Mouse (Mus musculus): ENCODE measurements around the gene Slc25a41.
"Not testable (repeated sequence)": the region's sequence is repeated elsewhere in the genome, so short reads cannot be mapped to it uniquely, and the experiment has no call there.

Slc25a41 gene

DNA sequence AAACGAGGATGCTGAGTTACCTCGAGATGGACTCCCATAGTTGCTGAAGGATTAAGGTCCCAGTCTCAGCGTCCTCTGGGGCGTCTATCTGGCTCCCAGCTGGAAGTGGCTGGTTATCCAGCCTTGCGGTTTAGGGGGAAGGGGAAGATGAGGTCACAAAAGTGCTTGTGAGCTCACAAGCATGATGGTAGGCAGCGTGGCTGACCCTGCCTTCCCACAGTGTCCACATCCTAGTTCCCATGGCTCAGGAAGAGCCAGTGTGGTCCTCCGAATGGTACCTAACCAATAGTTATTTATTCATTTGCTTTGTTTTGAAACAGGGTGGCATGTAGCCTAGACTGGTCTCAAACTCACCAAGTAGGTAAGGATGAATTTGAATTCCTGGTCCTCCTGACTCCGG, at the start of gene Slc25a41:
TSS of gene Slc25a41 (minus strand) at position 101 of the 400 bp plus-strand sequence.
- DNase-seq (ENCODE audit: low spot score), result no peak

DNA sequence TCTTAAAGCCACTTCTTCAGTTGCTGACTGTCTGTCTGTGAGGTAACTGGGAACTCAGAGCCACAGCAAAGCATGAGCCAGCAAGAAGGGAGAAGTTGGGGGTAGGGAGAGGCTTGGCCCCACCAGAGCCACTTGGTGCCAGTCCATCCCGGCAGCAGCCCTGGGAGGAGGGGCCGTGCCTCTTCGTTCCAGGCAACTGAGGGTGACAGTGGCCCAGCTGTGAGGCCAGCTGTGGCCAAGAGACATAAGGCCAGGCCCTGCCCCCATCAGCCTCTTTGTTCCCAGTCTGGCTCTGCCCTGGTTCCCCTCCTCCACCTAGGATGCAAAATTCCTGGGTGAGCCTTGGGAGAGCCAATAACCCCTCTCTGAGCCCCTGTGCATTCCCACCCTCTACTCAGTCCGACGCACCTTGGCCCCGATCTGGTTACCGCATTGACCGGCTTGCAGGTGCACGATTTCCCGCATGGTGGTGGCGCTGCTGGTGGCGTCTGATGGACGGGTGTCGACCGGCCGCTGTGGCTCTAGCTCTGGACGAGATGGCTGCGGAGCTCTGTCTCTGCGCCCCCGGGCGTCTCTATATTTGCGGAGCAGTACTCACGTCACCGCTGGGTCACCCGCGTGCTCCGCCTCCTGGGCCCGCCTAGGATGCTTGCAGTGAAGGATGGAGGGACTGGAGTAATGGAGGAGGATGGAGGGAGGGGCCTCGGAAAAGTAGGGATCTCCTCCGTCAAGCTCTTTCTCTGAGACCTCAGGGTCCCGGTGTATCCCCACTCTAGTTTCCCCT, 45.8 kb upstream of the Slc25a41 start, which contains the start of gene Tubb4a:
TSS of gene Tubb4a (minus strand) at position 734 of the 784 bp plus-strand sequence.
- peak; percentile 77 for DNase-seq (ENCODE audit: low spot score)

DNA sequence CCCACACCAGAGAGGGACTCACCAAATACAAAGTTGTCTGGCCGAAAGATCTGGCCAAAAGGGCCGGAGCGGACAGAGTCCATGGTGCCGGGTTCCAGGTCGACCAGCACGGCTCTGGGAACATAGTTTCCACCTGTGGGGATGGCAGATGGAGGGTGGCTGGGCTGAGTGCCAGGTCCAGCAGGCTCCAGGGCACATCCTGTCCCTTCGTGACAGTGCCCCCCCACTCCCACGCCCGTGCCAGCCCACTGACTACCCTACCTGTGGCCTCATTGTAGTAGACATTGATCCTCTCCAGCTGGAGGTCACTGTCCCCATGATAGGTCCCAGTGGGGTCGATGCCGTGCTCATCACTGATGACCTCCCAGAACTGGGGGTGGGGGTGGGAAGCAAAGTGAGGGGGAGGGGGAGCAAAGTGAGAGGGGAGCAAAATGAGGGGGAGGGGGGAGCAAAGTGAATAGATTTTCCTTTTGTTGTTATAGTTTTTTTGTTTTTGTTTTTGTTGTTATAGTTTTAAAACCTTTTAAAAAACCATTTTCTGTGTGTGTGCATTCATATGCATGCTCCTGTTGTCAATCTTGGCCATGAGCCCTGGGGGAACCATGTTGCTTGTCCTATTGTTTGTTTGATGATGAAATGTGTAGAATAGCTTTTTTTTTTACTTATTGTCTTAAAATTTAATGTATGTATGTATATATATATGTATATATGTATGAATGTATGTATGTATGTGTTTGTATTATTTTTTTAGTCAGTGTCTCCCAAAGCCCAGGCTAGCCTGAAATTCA, 44.7 kb upstream of the Slc25a41 start:
- no peak for DNase-seq (ENCODE audit: low spot score)

GRCm38 (mm10) chr17:57082481-57082880, 41.0 kb upstream of the Slc25a41 start:
- no peak for DNase-seq (ENCODE audit: low spot score)

- no peak for DNase-seq (ENCODE audit: low spot score)
These were observed 39.9 kb upstream of the Slc25a41 start for GRCm38 (mm10) chr17:57081234-57081842.

DNA sequence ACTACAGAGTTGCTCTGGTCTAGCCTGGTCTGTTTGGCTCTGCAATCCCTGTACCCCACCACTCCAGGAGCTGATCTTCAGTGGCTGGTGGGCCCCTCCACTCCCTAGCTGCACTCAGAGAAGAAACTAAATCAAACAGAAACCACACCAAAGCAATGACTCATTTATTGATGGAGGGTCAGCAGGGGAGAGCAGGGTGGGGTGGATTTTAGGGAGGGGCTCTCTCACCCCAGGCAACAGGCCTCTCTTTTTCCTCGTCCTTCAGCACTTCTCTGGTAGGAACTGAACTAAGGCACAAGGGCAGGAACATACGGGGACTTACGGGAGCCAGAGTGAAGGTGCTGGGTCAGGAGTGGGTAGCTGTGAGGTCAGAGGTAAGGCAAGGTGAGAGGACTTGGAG, 38.5 kb upstream of the Slc25a41 start:
- no peak for DNase-seq (ENCODE audit: low spot score)

DNA sequence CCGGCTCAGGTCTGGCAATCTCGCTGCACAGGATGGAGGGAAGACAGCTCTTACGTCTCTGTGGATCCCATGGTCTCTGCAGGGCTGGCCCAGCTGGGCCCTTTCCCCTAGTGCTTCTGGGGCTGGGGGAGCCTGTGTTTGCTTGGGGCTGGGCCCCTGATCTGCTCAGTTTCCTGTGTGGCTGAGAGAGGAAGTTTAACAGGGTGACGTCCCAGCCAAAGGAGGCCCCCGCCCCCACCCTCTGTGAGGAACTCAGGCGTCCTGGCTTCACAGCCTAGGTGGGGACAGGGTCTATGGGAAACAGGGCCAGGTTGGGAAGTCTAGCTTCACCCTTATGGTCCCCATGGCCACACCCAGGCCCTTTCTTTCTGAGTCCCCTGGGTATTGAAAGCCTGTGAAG, 36.9 kb upstream of the Slc25a41 start, which contains the start of gene Dennd1c:
TSS of gene Dennd1c (minus strand) at position 179 of the 400 bp plus-strand sequence.
- DNase-seq (ENCODE audit: low spot score), result no peak

GRCm38 (mm10) chr17:57076916-57077315, 35.5 kb upstream of the Slc25a41 start:
- DNase-seq (ENCODE audit: low spot score), result no peak

- no peak for DNase-seq (ENCODE audit: low spot score)
These were observed 29.2 kb upstream of the Slc25a41 start for GRCm38 (mm10) chr17:57070699-57071098.

GRCm38 (mm10) chr17:57070272-57070671, 28.8 kb upstream of the Slc25a41 start:
- no peak for DNase-seq (ENCODE audit: low spot score)

GRCm38 (mm10) chr17:57066908-57067307, 25.5 kb upstream of the Slc25a41 start:
- no peak for DNase-seq (ENCODE audit: low spot score)

- no peak for DNase-seq (ENCODE audit: low spot score)
These were observed 21.6 kb upstream of the Slc25a41 start for GRCm38 (mm10) chr17:57063031-57063430.

DNA sequence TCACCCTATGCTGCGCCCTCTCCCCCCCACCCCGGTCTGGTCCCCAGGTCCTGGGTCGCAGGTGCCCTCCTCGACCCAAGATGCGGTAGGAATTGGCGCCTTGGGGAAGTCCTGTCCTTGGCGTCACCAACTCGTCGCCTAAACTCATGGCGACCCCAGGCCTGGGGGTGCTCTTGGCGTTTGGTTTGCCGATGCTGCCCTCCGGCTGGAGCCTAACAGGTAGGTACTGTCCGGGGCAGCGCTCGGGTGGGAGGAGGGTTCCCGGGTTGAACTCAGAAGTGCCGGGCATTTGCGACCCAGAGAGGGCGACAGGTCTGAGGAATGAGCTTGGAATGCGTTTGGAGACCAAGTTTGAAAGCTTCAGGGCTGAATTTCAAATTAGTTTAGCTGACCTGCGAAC, 21.1 kb upstream of the Slc25a41 start:
- no peak for DNase-seq (ENCODE audit: low spot score)

DNA sequence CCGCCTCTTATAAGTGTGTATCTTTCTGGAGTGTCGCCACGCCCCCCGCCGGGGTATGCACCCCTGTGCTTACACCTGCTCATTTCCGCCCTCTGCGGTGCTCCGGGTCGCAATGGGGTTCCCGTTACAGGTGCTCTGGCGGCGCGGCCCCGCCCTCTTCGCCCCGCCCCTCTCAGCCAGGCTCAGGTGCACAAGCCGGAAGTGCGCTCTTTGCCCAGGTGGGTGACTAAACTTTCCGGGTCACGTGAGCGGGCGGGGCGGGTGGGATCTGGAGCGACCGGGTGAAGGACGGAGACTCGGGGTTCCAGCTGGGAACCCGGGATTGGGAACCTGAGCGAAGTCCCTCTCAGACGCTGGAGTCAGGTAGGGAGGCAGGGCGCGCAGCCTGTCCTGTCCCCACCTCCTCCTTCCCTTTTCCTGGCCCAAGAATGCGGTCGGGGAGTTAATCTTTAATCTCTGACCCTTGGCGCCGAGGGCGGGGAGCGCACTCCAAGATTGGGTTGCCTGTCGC, 20.6 kb upstream of the Slc25a41 start:
- no peak for DNase-seq (ENCODE audit: low spot score)

GRCm38 (mm10) chr17:57061069-57061468, 19.6 kb upstream of the Slc25a41 start:
- no peak for DNase-seq (ENCODE audit: low spot score)

DNA sequence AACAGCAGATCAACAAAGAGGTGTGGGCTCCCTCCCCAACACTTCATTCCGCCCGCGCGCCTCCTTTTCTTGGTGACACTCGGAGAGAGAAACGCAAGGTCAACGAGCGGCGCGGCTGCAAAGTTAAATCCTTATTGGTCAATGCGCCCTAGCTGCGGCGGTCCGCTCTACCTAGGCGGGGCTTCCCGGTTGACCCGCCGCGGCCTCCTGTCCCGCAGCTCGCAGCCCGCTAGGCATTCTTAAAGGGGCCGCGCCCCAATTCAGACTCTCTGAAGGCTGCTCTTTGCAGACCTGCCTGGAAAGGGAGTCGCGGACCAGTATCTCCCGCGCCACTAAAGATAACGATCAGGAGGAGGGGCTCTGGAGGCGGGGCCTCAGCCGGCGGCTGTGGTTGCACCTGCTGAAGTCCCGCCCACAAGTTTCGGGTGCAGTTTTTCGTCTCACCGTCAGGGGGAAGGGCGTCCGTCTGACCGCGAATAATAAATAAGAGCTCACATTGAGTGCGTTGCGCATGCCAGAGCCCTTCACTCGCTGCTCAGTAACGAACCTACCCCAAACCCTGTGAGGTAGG, 18.9 kb upstream of the Slc25a41 start:
- peak; percentile 95 for DNase-seq (ENCODE audit: low spot score)

DNA sequence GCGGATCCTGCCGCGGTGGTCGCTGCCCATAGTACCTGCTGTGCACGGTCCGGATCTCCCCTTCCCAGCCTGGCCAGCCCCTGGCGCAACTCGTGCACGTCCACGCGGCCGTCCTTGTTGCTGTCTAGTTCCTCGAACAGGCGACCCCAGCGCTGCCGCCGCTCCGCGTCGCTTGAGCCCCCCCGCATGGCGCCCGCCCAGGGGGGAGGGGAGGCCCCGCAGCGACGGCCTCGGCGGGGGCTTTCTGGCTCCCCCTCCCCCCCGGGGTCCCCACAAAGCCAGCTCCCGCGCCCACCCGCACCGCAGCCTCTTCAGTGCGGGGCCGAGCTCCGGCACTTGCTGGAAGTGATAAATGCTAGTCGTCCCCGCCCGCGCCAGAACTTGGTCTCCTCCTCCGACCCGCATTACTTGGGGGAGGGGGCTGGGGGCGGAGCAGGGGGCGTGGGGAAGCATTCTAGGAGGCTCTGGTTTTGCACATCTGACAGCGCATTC, 18.1 kb upstream of the Slc25a41 start, which contains the start of gene Slc25a23:
TSS of gene Slc25a23 (minus strand) at position 378 of the 492 bp plus-strand sequence.
- DNase-seq (ENCODE audit: low spot score), result peak; percentile 57

DNA sequence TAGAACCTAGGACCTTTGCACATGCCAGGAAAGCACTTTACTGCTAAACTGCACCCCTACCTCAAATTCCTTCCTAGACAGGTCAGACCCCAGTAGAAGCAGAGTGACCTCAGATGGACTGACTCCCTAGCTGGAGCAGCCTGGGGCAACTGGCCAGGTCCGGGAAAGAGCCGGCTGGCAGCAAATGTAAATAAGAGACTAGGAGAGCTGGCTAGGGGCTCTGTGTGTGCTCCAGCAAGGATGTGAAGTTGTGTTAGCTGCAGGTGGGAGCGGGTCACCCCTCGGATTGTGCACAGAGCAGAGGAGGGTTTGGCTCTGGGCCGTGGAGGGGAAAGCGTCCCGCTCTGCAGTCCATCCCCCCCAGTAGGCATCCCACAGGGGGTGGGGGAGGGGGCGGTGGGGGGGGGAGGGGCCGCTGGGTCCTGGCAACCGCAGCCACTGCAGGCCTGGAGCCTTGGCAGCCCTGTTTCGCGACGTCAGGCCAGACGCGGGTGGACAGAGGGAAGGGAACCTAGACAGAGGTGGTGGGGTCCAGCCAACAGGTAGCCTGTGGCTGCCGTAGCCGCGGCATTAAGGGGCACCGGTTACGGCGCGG, 17.5 kb upstream of the Slc25a41 start, which contains the start of gene Crb3:
TSS of gene Crb3 (plus strand) at position 215 of the 595 bp plus-strand sequence.
- DNase-seq (ENCODE audit: low spot score), result no peak

GRCm38 (mm10) chr17:57056246-57056645, 14.8 kb upstream of the Slc25a41 start:
- DNase-seq (ENCODE audit: low spot score), result no peak

- not testable (repeated sequence) for DNase-seq (ENCODE audit: low spot score)
These were observed 10.2 kb upstream of the Slc25a41 start for GRCm38 (mm10) chr17:57051679-57052078.

DNA sequence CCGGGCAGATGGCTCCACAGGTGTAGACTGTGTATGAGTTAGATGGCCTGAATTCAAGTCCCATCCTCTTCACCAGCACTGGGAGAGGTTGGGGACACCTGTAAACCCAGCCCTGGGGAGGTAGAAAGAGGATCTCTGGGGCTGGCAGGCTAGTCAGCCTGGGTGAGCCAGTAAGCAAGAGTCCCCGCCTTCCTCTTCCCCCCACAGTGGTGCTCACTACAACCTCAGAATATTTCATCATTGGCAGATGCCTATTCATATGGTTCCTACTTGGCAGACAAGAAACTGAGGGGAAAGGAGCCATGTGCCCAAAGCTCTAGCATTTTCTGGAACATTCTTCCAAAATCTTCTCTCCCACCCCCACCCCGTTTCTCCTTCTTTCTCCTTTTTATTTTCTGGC, 7.4 kb upstream of the Slc25a41 start:
- DNase-seq (ENCODE audit: low spot score), result no peak
